Mouse (Mus musculus): Measurements from ENCODE around the gene Gm815. TPM values are rescaled to one million over a fixed set of nuclear protein-coding genes. Genes with fewer than 3 reads are reported as not detected.
A peak's percentile ranks its signal among the peaks of the same experiment; 100 is the strongest.

Gm815 gene
- polyA plus RNA-seq (2015; fragmentation: Nextera tagmentation; extraction: Ambion mirVana): 0.23 TPM in 1 of 2 replicates, not detected in the other

- no peak within 1 kb of the TSS for H3K4me2 ChIP-seq (replicated peaks; ENCODE audit: low read depth, low read length)
- H3K27ac ChIP-seq (ENCODE audit: low read length): no peak within 1 kb of the TSS
- no peaks in the 10 kb centered on the region for H3K36me3 ChIP-seq (ENCODE audit: insufficient read depth, low read length)
- WGBS: 84% methylated on average over 6 of the region's 6 CpGs
- no peak within 1 kb of the TSS for H3K4me3 ChIP-seq (ENCODE audit: low read length)
- no peak within 1 kb of the TSS for H3K9ac ChIP-seq (replicated peaks; ENCODE audit: low read length)
- no peak for ATAC-seq (ENCODE audit: low FRiP score, low TSS enrichment)
- no peaks in the 10 kb centered on the region for H3K27me3 ChIP-seq (ENCODE audit: insufficient read depth, low read length)
- H3K4me1 ChIP-seq (ENCODE audit: insufficient read depth, low read length): 0 out of 2 replicates have a peak, but pooled peaks cover 6% of the 10 kb centered on the region
- no peaks in the 10 kb centered on the region for H3K9me3 ChIP-seq (ENCODE audit: low read length)
Observed at GRCm38 (mm10) chr19:26885616-26886015, at the start of gene Gm815. TSS of gene Gm815 (plus strand) at chr19:26885881.

GRCm38 (mm10) chr19:26837626-26838025, 48.1 kb upstream of the Gm815 start:
- WGBS: 62% methylated on average over 1 of the region's 1 CpGs
- Histone ChIP-seq H3K4me2 (replicated peaks; ENCODE audit: low read depth, low read length) (no peak overlapping the region), H3K9ac (replicated peaks; ENCODE audit: low read length) (no peak overlapping the region), H3K9me3 (ENCODE audit: low read length) (no peaks in the 10 kb centered on the region), H3K4me3 (ENCODE audit: low read length) (no peak overlapping the region), H3K27ac (ENCODE audit: low read length) (no peak overlapping the region), H3K27me3 (ENCODE audit: insufficient read depth, low read length) (no peaks in the 10 kb centered on the region), H3K4me1 (ENCODE audit: insufficient read depth, low read length) (no peaks in the 10 kb centered on the region), H3K36me3 (ENCODE audit: insufficient read depth, low read length) (no peaks in the 10 kb centered on the region)
- ATAC-seq (ENCODE audit: low FRiP score, low TSS enrichment): no peak

GRCm38 (mm10) chr19:26843896-26844295, 41.8 kb upstream of the Gm815 start:
- peak overlapping the region; percentile 98; the same call in 1 of the 2 replicates for H3K27ac ChIP-seq (ENCODE audit: low read length)
- WGBS: 90% methylated on average over 6 of the region's 6 CpGs
- no peaks in the 10 kb centered on the region for H3K27me3 ChIP-seq (ENCODE audit: insufficient read depth, low read length)
- H3K9me3 ChIP-seq (ENCODE audit: low read length): no peaks in the 10 kb centered on the region; the same call in 1 of the 2 replicates
- no peak overlapping the region for H3K4me3 ChIP-seq (ENCODE audit: low read length)
- ATAC-seq (ENCODE audit: low FRiP score, low TSS enrichment): no peak
- H3K9ac ChIP-seq (replicated peaks; ENCODE audit: low read length): no peak overlapping the region
- H3K36me3 ChIP-seq (ENCODE audit: insufficient read depth, low read length): no peaks in the 10 kb centered on the region
- no peak overlapping the region for H3K4me2 ChIP-seq (replicated peaks; ENCODE audit: low read depth, low read length)
- peaks cover 17% of the 10 kb centered on the region for H3K4me1 ChIP-seq (ENCODE audit: insufficient read depth, low read length)

- no peaks in the 10 kb centered on the region for H3K27me3 ChIP-seq (ENCODE audit: insufficient read depth, low read length)
- peak overlapping the region; percentile 78 for H3K9ac ChIP-seq (replicated peaks; ENCODE audit: low read length)
- peak overlapping the region; percentile 98 for H3K27ac ChIP-seq (ENCODE audit: low read length)
- H3K4me3 ChIP-seq (ENCODE audit: low read length): peak overlapping the region; percentile 64
- no peaks in the 10 kb centered on the region for H3K36me3 ChIP-seq (ENCODE audit: insufficient read depth, low read length)
- 10% methylated on average over 8 of the region's 8 CpGs for WGBS
- peak; percentile 55 for ATAC-seq (ENCODE audit: low FRiP score, low TSS enrichment)
- no peaks in the 10 kb centered on the region; the same call in 1 of the 2 replicates for H3K9me3 ChIP-seq (ENCODE audit: low read length)
- H3K4me2 ChIP-seq (replicated peaks; ENCODE audit: low read depth, low read length): peak overlapping the region; percentile 55
- peaks cover 17% of the 10 kb centered on the region for H3K4me1 ChIP-seq (ENCODE audit: insufficient read depth, low read length)
Observed at GRCm38 (mm10) chr19:26844813-26845212, 40.9 kb upstream of the Gm815 start.

GRCm38 (mm10) chr19:26845276-26846016, 40.2 kb upstream of the Gm815 start:
- peak overlapping the region; percentile 78 for H3K9ac ChIP-seq (replicated peaks; ENCODE audit: low read length)
- no peaks in the 10 kb centered on the region for H3K36me3 ChIP-seq (ENCODE audit: insufficient read depth, low read length)
- peak overlapping the region; percentile 55 for H3K4me2 ChIP-seq (replicated peaks; ENCODE audit: low read depth, low read length)
- H3K27me3 ChIP-seq (ENCODE audit: insufficient read depth, low read length): no peaks in the 10 kb centered on the region
- H3K4me3 ChIP-seq (ENCODE audit: low read length): peak overlapping the region; percentile 64
- WGBS: 0% methylated on average over 16 of the region's 16 CpGs
- H3K27ac ChIP-seq (ENCODE audit: low read length): peak overlapping the region; percentile 98
- ATAC-seq (ENCODE audit: low FRiP score, low TSS enrichment): peak; percentile 95
- no peaks in the 10 kb centered on the region; the same call in 1 of the 2 replicates for H3K9me3 ChIP-seq (ENCODE audit: low read length)
- H3K4me1 ChIP-seq (ENCODE audit: insufficient read depth, low read length): peaks cover 17% of the 10 kb centered on the region

GRCm38 (mm10) chr19:26846017-26846285, 39.7 kb upstream of the Gm815 start:
- peak overlapping the region; percentile 64 for H3K4me3 ChIP-seq (ENCODE audit: low read length)
- no peak for ATAC-seq (ENCODE audit: low FRiP score, low TSS enrichment)
- WGBS: 0% methylated on average over 1 of the region's 1 CpGs
- H3K4me2 ChIP-seq (replicated peaks; ENCODE audit: low read depth, low read length): peak overlapping the region; percentile 55
- peak overlapping the region; percentile 98 for H3K27ac ChIP-seq (ENCODE audit: low read length)
- peak overlapping the region; percentile 78 for H3K9ac ChIP-seq (replicated peaks; ENCODE audit: low read length)
- no peaks in the 10 kb centered on the region; the same call in 1 of the 2 replicates for H3K9me3 ChIP-seq (ENCODE audit: low read length)
- H3K27me3 ChIP-seq (ENCODE audit: insufficient read depth, low read length): no peaks in the 10 kb centered on the region
- no peaks in the 10 kb centered on the region for H3K36me3 ChIP-seq (ENCODE audit: insufficient read depth, low read length)
- H3K4me1 ChIP-seq (ENCODE audit: insufficient read depth, low read length): peaks cover 17% of the 10 kb centered on the region

GRCm38 (mm10) chr19:26851017-26851782, 34.5 kb upstream of the Gm815 start:
- Histone ChIP-seq H3K4me2 (replicated peaks; ENCODE audit: low read depth, low read length) (no peak overlapping the region), H3K9me3 (ENCODE audit: low read length) (no peaks in the 10 kb centered on the region; the same call in 1 of the 2 replicates), H3K36me3 (ENCODE audit: insufficient read depth, low read length) (no peaks in the 10 kb centered on the region), H3K9ac (replicated peaks; ENCODE audit: low read length) (no peak overlapping the region), H3K27me3 (ENCODE audit: insufficient read depth, low read length) (no peaks in the 10 kb centered on the region), H3K4me1 (ENCODE audit: insufficient read depth, low read length) (peaks cover 19% of the 10 kb centered on the region), H3K4me3 (ENCODE audit: low read length) (no peak overlapping the region), H3K27ac (ENCODE audit: low read length) (no peak overlapping the region)
- 74% methylated on average over 10 of the region's 10 CpGs for WGBS
- ATAC-seq (ENCODE audit: low FRiP score, low TSS enrichment): no peak

GRCm38 (mm10) chr19:26852325-26852900, 33.3 kb upstream of the Gm815 start:
- H3K9me3 ChIP-seq (ENCODE audit: low read length): no peaks in the 10 kb centered on the region; the same call in 1 of the 2 replicates
- peaks cover 14% of the 10 kb centered on the region for H3K4me1 ChIP-seq (ENCODE audit: insufficient read depth, low read length)
- H3K4me3 ChIP-seq (ENCODE audit: low read length): no peak overlapping the region
- H3K4me2 ChIP-seq (replicated peaks; ENCODE audit: low read depth, low read length): no peak overlapping the region
- 33% methylated on average over 10 of the region's 10 CpGs for WGBS
- H3K27me3 ChIP-seq (ENCODE audit: insufficient read depth, low read length): no peaks in the 10 kb centered on the region
- peak; percentile 20; the same call in 1 of the 2 replicates for ATAC-seq (ENCODE audit: low FRiP score, low TSS enrichment)
- peak overlapping the region; percentile 65 for H3K27ac ChIP-seq (ENCODE audit: low read length)
- H3K9ac ChIP-seq (replicated peaks; ENCODE audit: low read length): no peak overlapping the region
- H3K36me3 ChIP-seq (ENCODE audit: insufficient read depth, low read length): no peaks in the 10 kb centered on the region

- no peak overlapping the region for H3K9ac ChIP-seq (replicated peaks; ENCODE audit: low read length)
- H3K27ac ChIP-seq (ENCODE audit: low read length): no peak overlapping the region
Observed at GRCm38 (mm10) chr19:26853701-26854282, 31.9 kb upstream of the Gm815 start.

More at GRCm38 (mm10) chr19:26853701-26854282, 31.9 kb upstream of the Gm815 start:
- Histone ChIP-seq H3K27me3 (ENCODE audit: insufficient read depth, low read length) (no peaks in the 10 kb centered on the region), H3K4me3 (ENCODE audit: low read length) (no peak overlapping the region), H3K4me2 (replicated peaks; ENCODE audit: low read depth, low read length) (no peak overlapping the region), H3K4me1 (ENCODE audit: insufficient read depth, low read length) (peaks cover 18% of the 10 kb centered on the region), H3K36me3 (ENCODE audit: insufficient read depth, low read length) (no peaks in the 10 kb centered on the region), H3K9me3 (ENCODE audit: low read length) (no peaks in the 10 kb centered on the region; the same call in 1 of the 2 replicates)
- WGBS: 53% methylated on average over 8 of the region's 8 CpGs
- no peak for ATAC-seq (ENCODE audit: low FRiP score, low TSS enrichment)

All from kidney, embryonic 16.5 days (tissue).